Mouse (Mus musculus) limb, embryonic 15.5 days (tissue): Measurements from ENCODE around the gene Cfap61. TPM values are rescaled to one million over a fixed set of nuclear protein-coding genes. Genes with fewer than 3 reads are reported as not detected.

Experiments used
- ATAC-seq: fragments of 200-750 bp; cut with Nextera tagmentation; 2 replicates; pipeline ENCODE4 v1.8.0; 2017; ENCODE audit warnings: low read depth, moderate TSS enrichment; ENCODE audit not compliant: insufficient number of reproducible peaks, low FRiP score, low TSS enrichment
- H3K27ac ChIP-seq: fragments of 300-500 bp; sonication (generic); 2 replicates; pipeline ENCODE4 v1.5.1; 2015; ENCODE audit warnings: moderate library complexity, mild to moderate bottlenecking, inconsistent platforms
- H3K27me3 ChIP-seq: fragments of 300-500 bp; sonication (generic); 2 replicates; pipeline ENCODE4 v1.6.1; 2015; ENCODE audit warnings: inconsistent platforms
- H3K36me3 ChIP-seq: fragments of 300-500 bp; sonication (generic); 2 replicates; pipeline ENCODE4 v1.6.1; 2015; ENCODE audit warnings: inconsistent platforms
- H3K4me1 ChIP-seq: fragments of 300-500 bp; sonication (generic); 2 replicates; pipeline ENCODE4 v1.6.1; 2015; ENCODE audit warnings: inconsistent platforms
- H3K4me2 ChIP-seq: fragments of 300-500 bp; sonication (generic); 2 replicates; pipeline ENCODE4 v1.6.1; 2015; ENCODE audit warnings: mild to moderate bottlenecking, inconsistent platforms
- H3K4me3 ChIP-seq: fragments of 300-500 bp; sonication (generic); 2 replicates; pipeline ENCODE4 v1.5.1; 2015; ENCODE audit warnings: mild to moderate bottlenecking, inconsistent platforms
- H3K9ac ChIP-seq: fragments of 300-500 bp; sonication (generic); 2 replicates; pipeline ENCODE4 v1.6.1; 2015; ENCODE audit warnings: inconsistent platforms
- H3K9me3 ChIP-seq: fragments of 300-500 bp; sonication (generic); 2 replicates; pipeline ENCODE4 v1.6.1; 2016; ENCODE audit warnings: inconsistent platforms
- WGBS: fragments of 180-500 bp; shearing (Covaris S2); methylation state at CpG from one replicate; pipeline ENCODE4 v1.1.7; 2015; 5-methylcytosine and 5-hydroxymethylcytosine counted together
- polyA plus RNA-seq: library from polyadenylated mRNA; unstranded; fragments of >200 nt; fragmentation: Nextera tagmentation; extraction: Ambion mirVana; gene quantifications from 2 replicates; pipeline ENCODE4 v1.2.1, GENCODE M21; 2015

The Cfap61 gene
- polyA plus RNA-seq, 1 experiment from 2014 or later, result 0.20 TPM

- WGBS, result 66% methylated on average over 2 of the region's 2 CpGs
Measured at GRCm38 (mm10) chr2:145987757-145988156, 53.2 kb downstream of the Cfap61 start.

GRCm38 (mm10) chr2:145990446-145990845, 55.9 kb downstream of the Cfap61 start:
- H3K36me3 ChIP-seq, result no peaks in the 10 kb centered on the region
- no peaks in the 10 kb centered on the region for H3K27me3 ChIP-seq
- no peak overlapping the region for H3K27ac ChIP-seq
- WGBS, result 87% methylated on average over 2 of the region's 2 CpGs
- no peak for ATAC-seq
- H3K4me1 ChIP-seq, result no peaks in the 10 kb centered on the region
- H3K4me3 ChIP-seq, result no peak overlapping the region
- no peak overlapping the region for H3K9ac ChIP-seq
- H3K9me3 ChIP-seq, result no peaks in the 10 kb centered on the region
- no peak overlapping the region for H3K4me2 ChIP-seq

More at GRCm38 (mm10) chr2:145987757-145988156, 53.2 kb downstream of the Cfap61 start:
- ATAC-seq, result no peak
- Histone ChIP-seq H3K9me3 (no peaks in the 10 kb centered on the region), H3K9ac (no peak overlapping the region), H3K4me1 (no peaks in the 10 kb centered on the region), H3K36me3 (no peaks in the 10 kb centered on the region), H3K4me3 (no peak overlapping the region), H3K27ac (no peak overlapping the region), H3K4me2 (no peak overlapping the region), H3K27me3 (no peaks in the 10 kb centered on the region)

- WGBS, result 62% methylated on average over 4 of the region's 4 CpGs
- H3K27ac ChIP-seq, result no peak overlapping the region
Measured at GRCm38 (mm10) chr2:145996472-145996871, 61.9 kb downstream of the Cfap61 start.

GRCm38 (mm10) chr2:145997956-145998525, 63.5 kb downstream of the Cfap61 start:
- no peak overlapping the region for H3K4me2 ChIP-seq
- no peak overlapping the region for H3K9ac ChIP-seq
- H3K27me3 ChIP-seq, result no peaks in the 10 kb centered on the region
- WGBS, result 78% methylated on average over 5 of the region's 5 CpGs
- no peaks in the 10 kb centered on the region for H3K36me3 ChIP-seq
- no peak for ATAC-seq
- H3K4me1 ChIP-seq, result no peaks in the 10 kb centered on the region
- no peak overlapping the region for H3K27ac ChIP-seq
- no peaks in the 10 kb centered on the region for H3K9me3 ChIP-seq
- no peak overlapping the region for H3K4me3 ChIP-seq

More at GRCm38 (mm10) chr2:145996472-145996871, 61.9 kb downstream of the Cfap61 start:
- no peak overlapping the region for H3K9ac ChIP-seq
- ATAC-seq, result no peak
- no peaks in the 10 kb centered on the region for H3K27me3 ChIP-seq
- H3K36me3 ChIP-seq, result no peaks in the 10 kb centered on the region
- no peaks in the 10 kb centered on the region for H3K9me3 ChIP-seq
- H3K4me1 ChIP-seq, result no peaks in the 10 kb centered on the region
- H3K4me3 ChIP-seq, result no peak overlapping the region
- no peak overlapping the region for H3K4me2 ChIP-seq

GRCm38 (mm10) chr2:146008801-146009200, 74.2 kb downstream of the Cfap61 start:
- Histone ChIP-seq H3K9ac (no peak overlapping the region), H3K36me3 (no peaks in the 10 kb centered on the region), H3K4me3 (no peak overlapping the region), H3K27me3 (no peaks in the 10 kb centered on the region), H3K27ac (no peak overlapping the region), H3K4me2 (no peak overlapping the region), H3K9me3 (no peaks in the 10 kb centered on the region), H3K4me1 (no peaks in the 10 kb centered on the region)
- no peak for ATAC-seq
- 79% methylated on average over 6 of the region's 6 CpGs for WGBS

- Histone ChIP-seq H3K36me3 (no peaks in the 10 kb centered on the region), H3K4me3 (no peak overlapping the region), H3K4me1 (no peaks in the 10 kb centered on the region), H3K9me3 (no peaks in the 10 kb centered on the region), H3K4me2 (no peak overlapping the region), H3K27me3 (no peaks in the 10 kb centered on the region), H3K9ac (no peak overlapping the region), H3K27ac (no peak overlapping the region)
- no peak for ATAC-seq
- 72% methylated on average over 2 of the region's 2 CpGs for WGBS
Measured at GRCm38 (mm10) chr2:146009596-146010349, 75.2 kb downstream of the Cfap61 start.

- Histone ChIP-seq H3K27me3 (no peaks in the 10 kb centered on the region), H3K4me3 (no peak overlapping the region), H3K9ac (no peak overlapping the region), H3K9me3 (no peaks in the 10 kb centered on the region), H3K27ac (no peak overlapping the region), H3K4me2 (no peak overlapping the region), H3K36me3 (no peaks in the 10 kb centered on the region), H3K4me1 (no peaks in the 10 kb centered on the region)
- no peak for ATAC-seq
- WGBS, result 31% methylated on average over 2 of the region's 2 CpGs
Measured at GRCm38 (mm10) chr2:146010816-146011215, 76.2 kb downstream of the Cfap61 start.

- Histone ChIP-seq H3K4me1 (no peaks in the 10 kb centered on the region), H3K36me3 (no peaks in the 10 kb centered on the region), H3K27me3 (no peaks in the 10 kb centered on the region), H3K4me2 (no peak overlapping the region), H3K9me3 (no peaks in the 10 kb centered on the region), H3K27ac (no peak overlapping the region), H3K4me3 (no peak overlapping the region), H3K9ac (no peak overlapping the region)
- ATAC-seq, result no peak
- 42% methylated on average over 8 of the region's 8 CpGs for WGBS
Measured at GRCm38 (mm10) chr2:146015341-146016186, 81.0 kb downstream of the Cfap61 start.

- Histone ChIP-seq H3K9ac (no peak overlapping the region), H3K4me3 (no peak overlapping the region), H3K4me1 (no peaks in the 10 kb centered on the region), H3K36me3 (no peaks in the 10 kb centered on the region), H3K27me3 (no peaks in the 10 kb centered on the region), H3K4me2 (no peak overlapping the region), H3K27ac (no peak overlapping the region), H3K9me3 (no peaks in the 10 kb centered on the region)
- 85% methylated on average over 6 of the region's 6 CpGs for WGBS
- ATAC-seq, result no peak
Measured at GRCm38 (mm10) chr2:146022846-146023245, 88.3 kb downstream of the Cfap61 start.

GRCm38 (mm10) chr2:146043640-146044039, 109.1 kb downstream of the Cfap61 start:
- H3K9ac ChIP-seq, result no peak overlapping the region
- no peaks in the 10 kb centered on the region for H3K36me3 ChIP-seq
- no peaks in the 10 kb centered on the region for H3K27me3 ChIP-seq
- H3K9me3 ChIP-seq, result no peaks in the 10 kb centered on the region
- no peak overlapping the region for H3K27ac ChIP-seq
- H3K4me1 ChIP-seq, result no peaks in the 10 kb centered on the region
- ATAC-seq, result no peak
- no peak overlapping the region for H3K4me3 ChIP-seq
- no peak overlapping the region for H3K4me2 ChIP-seq
- 87% methylated on average over 5 of the region's 5 CpGs for WGBS

- ATAC-seq, result no peak
- no peak overlapping the region for H3K4me2 ChIP-seq
- no peaks in the 10 kb centered on the region for H3K9me3 ChIP-seq
- H3K27ac ChIP-seq, result no peak overlapping the region
- no peaks in the 10 kb centered on the region for H3K4me1 ChIP-seq
- no peaks in the 10 kb centered on the region for H3K36me3 ChIP-seq
- no peak overlapping the region for H3K4me3 ChIP-seq
- no peaks in the 10 kb centered on the region for H3K27me3 ChIP-seq
- WGBS, result 36% methylated on average over 24 of the region's 24 CpGs
- H3K9ac ChIP-seq, result no peak overlapping the region
Measured at GRCm38 (mm10) chr2:146044926-146045890, 110.6 kb downstream of the Cfap61 start.
